Comparison of ENCODE assay signal across 8 mouse cellular contexts in genomic region chr7:45019031-45019571, GRCm38 (mm10). TPM values are rescaled to one million over a fixed set of nuclear protein-coding genes. Genes with fewer than 3 reads are reported as not detected.
DNase-seq lines count a peak whose midpoint lies in the region; ATAC-seq and TF ChIP-seq lines count a peak whose summit lies in the region.

No protein-coding gene starts in this region.

- TF ChIP-seq CTCF in heart, adult 2 months (IDR thresholded peaks at IDR 0.05) = no peak
- TF ChIP-seq CTCF in lung, embryonic 14.5 days (IDR thresholded peaks at IDR 0.05; ENCODE audit: low read depth) = no peak

- TF ChIP-seq EP300 in heart, adult 2 months (IDR thresholded peaks at IDR 0.05; ENCODE audit: insufficient read depth, low read depth, low read length) = 0 out of 2 replicates have a peak, but pooled peaks have one; percentile 44

- no peak for ATAC-seq in CD4-positive, CD25-positive, alpha-beta regulatory T cell, adult 4 months
- no peak for ATAC-seq in lung, embryonic 14.5 days (ENCODE audit: insufficient read depth)
- no peak for ATAC-seq in frontal cortex, adult (ENCODE audit: low TSS enrichment)

- H3K9ac ChIP-seq in heart, adult 2 months (ENCODE audit: low read depth, low read length) = peak overlapping the region; percentile 85
- 0 out of 2 replicates have a peak overlapping the region, but pooled peaks have one; percentile 14 for H3K9ac ChIP-seq in lung, embryonic 14.5 days

- H3K4me2 ChIP-seq in lung, embryonic 14.5 days = peak overlapping the region; percentile 68

- no peaks in the 10 kb centered on the region for H3K27me3 ChIP-seq in heart, adult 2 months (ENCODE audit: control insufficient read depth, insufficient read depth, low read length)
- no peaks in the 10 kb centered on the region for H3K27me3 ChIP-seq in lung, embryonic 14.5 days (ENCODE audit: insufficient read depth, low read length)

- DNase-seq in CD4-positive, CD25-positive, alpha-beta regulatory T cell, adult 2 months (ENCODE audit: low read depth, low spot score) = peak; percentile 21
- DNase-seq in adrenal gland, postnatal 10 days = peak; percentile 67
- DNase-seq in heart, adult 2 months = peak; percentile 84 to 90
- peak; percentile 76 for DNase-seq in kidney, adult 11 months
- peak; percentile 71 for DNase-seq in lung, embryonic 14.5 days
- peak; percentile 48 for DNase-seq in urinary bladder, postnatal 25 days (ENCODE audit: low spot score)

- no peaks in the 10 kb centered on the region for H3K9me3 ChIP-seq in lung, embryonic 14.5 days (ENCODE audit: low read depth, low read length)

- H3K4me1 ChIP-seq in heart, adult 2 months (ENCODE audit: control insufficient read depth, insufficient read depth, low read length) = peaks cover 7% of the 10 kb centered on the region
- peaks cover 15% of the 10 kb centered on the region for H3K4me1 ChIP-seq in lung, embryonic 14.5 days (ENCODE audit: insufficient read depth)

- WGBS in heart, adult 2 months = 15% methylated on average over 8 of the region's 8 CpGs
- WGBS in lung, embryonic 14.5 days = 29% methylated on average over 8 of the region's 8 CpGs

- TF ChIP-seq POLR2A in heart, adult 2 months (IDR thresholded peaks at IDR 0.05; ENCODE audit: insufficient read depth, low read depth, low read length) = peak; percentile 93

- H3K36me3 ChIP-seq in heart, adult 2 months (ENCODE audit: control insufficient read depth, insufficient read depth, low read length) = no peaks in the 10 kb centered on the region
- 0 out of 2 replicates have a peak, but pooled peaks cover 3% of the 10 kb centered on the region for H3K36me3 ChIP-seq in lung, embryonic 14.5 days (ENCODE audit: insufficient read depth)

- H3K79me2 ChIP-seq in heart, adult 2 months (replicated peaks; ENCODE audit: control insufficient read depth, insufficient read depth, low read length) = peaks cover under 1% of the 10 kb centered on the region; the same call in 1 of the 2 replicates

- H3K4me3 ChIP-seq in heart, adult 2 months = peak overlapping the region; percentile 75
- H3K4me3 ChIP-seq in lung, embryonic 14.5 days (ENCODE audit: low read depth, low read length) = peak overlapping the region; percentile 96

- H3K27ac ChIP-seq in heart, adult 2 months = peak overlapping the region; percentile 100
- H3K27ac ChIP-seq in lung, embryonic 14.5 days (ENCODE audit: low read depth) = peak overlapping the region; percentile 21; the same call in 1 of the 2 replicates

- intact Hi-C loops in heart, adult 2 months (cut with DNase I) = loop anchor here (2.0 to 5.0 kb wide), 2 partner anchors 34 to 103 kb away; partner anchors contain the start of gene Rps11

RNA-seq across cellular contexts. Expression of gene Rras, which starts 1.3 kb away (rescaled TPM):
- 1 to 10 TPM; 2.0 to 3.9 TPM for polyA plus RNA-seq in CD4-positive, CD25-positive, alpha-beta regulatory T cell, adult 4 months (2017; shearing (Covaris generic))
- total RNA-seq in adrenal gland, postnatal 10 days (2021) = 10 to 100 TPM; 57.6 to 60.2 TPM
- total RNA-seq in heart, adult 2 months (2021) = 10 to 100 TPM; 40.9 to 44.3 TPM
- 107 and 114 TPM in 2 replicates for polyA plus RNA-seq in heart, adult 2 months (2012; rRNA removed)
- polyA plus RNA-seq in lung, embryonic 14.5 days (2014; fragmentation: Nextera tagmentation; extraction: Ambion mirVana) = 46.2 and 46.5 TPM in 2 replicates

RNA-seq across cellular contexts. Expression of gene Scaf1, which starts 2.9 kb away (rescaled TPM):
- polyA plus RNA-seq in CD4-positive, CD25-positive, alpha-beta regulatory T cell, adult 4 months (2017; shearing (Covaris generic)) = 1 to 10 TPM; 7.0 to 9.3 TPM
- total RNA-seq in adrenal gland, postnatal 10 days (2021) = 10 to 100 TPM; 69.6 to 81.1 TPM
- total RNA-seq in heart, adult 2 months (2021) = 10 to 100 TPM; 45.5 to 46.6 TPM
- 33.9 and 36.0 TPM in 2 replicates for polyA plus RNA-seq in heart, adult 2 months (2012; rRNA removed)
- polyA plus RNA-seq in lung, embryonic 14.5 days (2014; fragmentation: Nextera tagmentation; extraction: Ambion mirVana) = 45.9 and 53.6 TPM in 2 replicates

RNA-seq across cellular contexts. Expression of gene Bcl2l12, which starts 20.6 kb away (rescaled TPM):
- 10 to 100 TPM; 23.6 to 30.1 TPM for polyA plus RNA-seq in CD4-positive, CD25-positive, alpha-beta regulatory T cell, adult 4 months (2017; shearing (Covaris generic))
- total RNA-seq in adrenal gland, postnatal 10 days (2021) = 10 to 100 TPM; 15.8 to 16.2 TPM
- total RNA-seq in heart, adult 2 months (2021) = 10 to 100 TPM in 1 of 2 experiments, 1 to 10 TPM in 1; 9.5 to 11.5 TPM
- polyA plus RNA-seq in heart, adult 2 months (2012; rRNA removed) = 16.8 and 19.2 TPM in 2 replicates
- polyA plus RNA-seq in lung, embryonic 14.5 days (2014; fragmentation: Nextera tagmentation; extraction: Ambion mirVana) = 69.9 and 76.9 TPM in 2 replicates

RNA-seq across cellular contexts. Expression of gene Irf3, which starts 21.7 kb away (rescaled TPM):
- polyA plus RNA-seq in CD4-positive, CD25-positive, alpha-beta regulatory T cell, adult 4 months (2017; shearing (Covaris generic)) = 100 to 1,000 TPM; 117 to 147 TPM
- total RNA-seq in adrenal gland, postnatal 10 days (2021) = 10 to 100 TPM; 80.3 to 89.6 TPM
- total RNA-seq in heart, adult 2 months (2021) = 10 to 100 TPM; 24.4 to 26.0 TPM
- 55.6 and 62.6 TPM in 2 replicates for polyA plus RNA-seq in heart, adult 2 months (2012; rRNA removed)
- polyA plus RNA-seq in lung, embryonic 14.5 days (2014; fragmentation: Nextera tagmentation; extraction: Ambion mirVana) = 78.7 and 83.0 TPM in 2 replicates

RNA-seq across cellular contexts. Expression of gene Prmt1, which starts 32.7 kb away (rescaled TPM):
- 100 to 1,000 TPM in 1 of 2 experiments, 10 to 100 TPM in 1; 39.7 to 114 TPM for polyA plus RNA-seq in CD4-positive, CD25-positive, alpha-beta regulatory T cell, adult 4 months (2017; shearing (Covaris generic))
- total RNA-seq in adrenal gland, postnatal 10 days (2021) = 100 to 1,000 TPM; 254 to 258 TPM
- total RNA-seq in heart, adult 2 months (2021) = 10 to 100 TPM; 85.4 to 98.0 TPM
- polyA plus RNA-seq in heart, adult 2 months (2012; rRNA removed) = 96.7 and 139 TPM in 2 replicates
- polyA plus RNA-seq in lung, embryonic 14.5 days (2014; fragmentation: Nextera tagmentation; extraction: Ambion mirVana) = 228 and 238 TPM in 2 replicates

Comparison
In these comparisons a context has a peak if more than half of its experiments do, and no peak if none do; other contexts are left out.
1. DNase-seq: peak in every context shown above with its lines; median percentile 87 in heart, adult 2 months; 76 in kidney, adult 11 months; 71 in lung, embryonic 14.5 days; 67 in adrenal gland, postnatal 10 days; 48 in urinary bladder, postnatal 25 days; 21 in CD4-positive, CD25-positive, alpha-beta regulatory T cell, adult 2 months.